10 mouse cellular contexts compared by ENCODE assay signal in the genomic region with DNA sequence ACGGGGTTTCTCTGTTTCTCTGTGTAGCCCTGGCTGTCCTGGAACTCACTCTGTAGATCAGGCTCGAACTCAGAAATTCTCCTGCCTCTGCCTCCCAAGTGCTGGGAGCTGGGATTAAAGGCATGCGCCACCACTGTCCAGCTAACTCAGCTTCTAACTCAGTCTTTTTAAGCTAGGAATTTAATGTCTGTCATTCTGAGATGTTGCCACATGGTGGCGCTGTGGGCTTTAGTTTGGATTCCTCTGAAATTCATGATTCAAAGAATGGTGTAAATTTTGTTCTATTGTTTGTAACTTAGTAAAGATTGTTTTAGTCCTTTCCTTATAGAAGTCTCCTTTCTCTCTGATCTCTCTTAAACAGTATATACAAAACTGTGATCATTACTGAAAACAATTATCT. TPM values are rescaled to one million over a fixed set of nuclear protein-coding genes. Genes with fewer than 3 reads are reported as not detected.
DNase-seq lines count a peak whose midpoint lies in the region; ATAC-seq lines count a peak whose summit lies in the region.
"Had no signal": no experiment of that assay in that cellular context is flagged by ENCODE, and none has a peak within 500 bp of the region (broad histone marks: within the 10 kb centered on the region; RNA-seq: fewer than 3 reads in every experiment).

No protein-coding gene starts in this region.

- ATAC-seq in forebrain, embryonic 11.5 days (replicated peaks; ENCODE audit: low FRiP score) = no peak
- no peak for ATAC-seq in forebrain, embryonic 15.5 days (replicated peaks)
- ATAC-seq in midbrain, embryonic 14.5 days (ENCODE audit: low FRiP score, low TSS enrichment) = no peak
- no peak for ATAC-seq in midbrain, embryonic 15.5 days (replicated peaks)

- no peaks in the 10 kb centered on the region for H3K27me3 ChIP-seq in forebrain, embryonic 11.5 days (ENCODE audit: control insufficient read depth, insufficient read depth, low read length)
- H3K27me3 ChIP-seq in forebrain, embryonic 15.5 days = no peaks in the 10 kb centered on the region
- no peaks in the 10 kb centered on the region for H3K27me3 ChIP-seq in midbrain, embryonic 14.5 days (ENCODE audit: control insufficient read depth, insufficient read depth, low read length)
- H3K27me3 ChIP-seq in midbrain, embryonic 15.5 days (replicated peaks) = no peaks in the 10 kb centered on the region

- H3K9me3 ChIP-seq in forebrain, embryonic 11.5 days (ENCODE audit: control insufficient read depth, low read length) = no peaks in the 10 kb centered on the region
- H3K9me3 ChIP-seq in forebrain, embryonic 15.5 days = no peaks in the 10 kb centered on the region
- no peaks in the 10 kb centered on the region for H3K9me3 ChIP-seq in midbrain, embryonic 14.5 days (ENCODE audit: control insufficient read depth, low read length)
- no peaks in the 10 kb centered on the region for H3K9me3 ChIP-seq in midbrain, embryonic 15.5 days
- H3K9me3 ChIP-seq: G1E; megakaryocyte, embryonic 14.5 days had no signal

- H3K9ac ChIP-seq in forebrain, embryonic 11.5 days (ENCODE audit: low read length) = no peak overlapping the region
- no peak overlapping the region for H3K9ac ChIP-seq in forebrain, embryonic 15.5 days (replicated peaks)
- H3K9ac ChIP-seq in midbrain, embryonic 14.5 days (replicated peaks; ENCODE audit: low read length) = no peak overlapping the region
- no peak overlapping the region for H3K9ac ChIP-seq in midbrain, embryonic 15.5 days

- WGBS in forebrain, embryonic 11.5 days = 48% methylated on average over 4 of the region's 4 CpGs
- 46% methylated on average over 4 of the region's 4 CpGs for whole genome bisulfite sequencing in forebrain, embryonic 15.5 days
- 43% methylated on average over 4 of the region's 4 CpGs for WGBS in midbrain, embryonic 14.5 days
- 49% methylated on average over 4 of the region's 4 CpGs for WGBS in midbrain, embryonic 15.5 days

- no peaks in the 10 kb centered on the region for H3K4me1 ChIP-seq in forebrain, embryonic 11.5 days (replicated peaks; ENCODE audit: control insufficient read depth, insufficient read depth, low read length)
- H3K4me1 ChIP-seq in forebrain, embryonic 15.5 days = no peaks in the 10 kb centered on the region
- H3K4me1 ChIP-seq in midbrain, embryonic 14.5 days (ENCODE audit: control insufficient read depth, insufficient read depth, low read length) = no peaks in the 10 kb centered on the region
- H3K4me1 ChIP-seq in midbrain, embryonic 15.5 days = no peaks in the 10 kb centered on the region

- H3K4me3 ChIP-seq in forebrain, embryonic 11.5 days (ENCODE audit: low read depth, low read length) = no peak overlapping the region
- H3K4me3 ChIP-seq in forebrain, embryonic 15.5 days = no peak overlapping the region
- no peak overlapping the region for H3K4me3 ChIP-seq in midbrain, embryonic 14.5 days (replicated peaks; ENCODE audit: low read depth, low read length)
- no peak overlapping the region for H3K4me3 ChIP-seq in midbrain, embryonic 15.5 days
- H3K4me3 ChIP-seq: megakaryocyte, embryonic 14.5 days had no signal

- H3K27ac ChIP-seq in forebrain, embryonic 11.5 days (ENCODE audit: low read depth, low read length) = no peak overlapping the region
- no peak overlapping the region for H3K27ac ChIP-seq in forebrain, embryonic 15.5 days (replicated peaks)
- no peak overlapping the region for H3K27ac ChIP-seq in midbrain, embryonic 14.5 days (replicated peaks; ENCODE audit: low read depth, low read length)
- no peak overlapping the region for H3K27ac ChIP-seq in midbrain, embryonic 15.5 days

- H3K36me3 ChIP-seq in forebrain, embryonic 11.5 days (ENCODE audit: control insufficient read depth, insufficient read depth, low read length) = no peaks in the 10 kb centered on the region
- no peaks in the 10 kb centered on the region for H3K36me3 ChIP-seq in forebrain, embryonic 15.5 days
- H3K36me3 ChIP-seq in midbrain, embryonic 14.5 days (ENCODE audit: control insufficient read depth, insufficient read depth, low read length) = no peaks in the 10 kb centered on the region
- H3K36me3 ChIP-seq in midbrain, embryonic 15.5 days (replicated peaks) = no peaks in the 10 kb centered on the region
- H3K36me3 ChIP-seq: G1E had no signal

- DNase-seq in forebrain, embryonic 11.5 days (ENCODE audit: low spot score) = peak; percentile 57
- peak; percentile 74 for DNase-seq in midbrain, embryonic 14.5 days
- peak; percentile 10 for DNase-seq in cerebellum, adult 9-10 months
- peak; percentile 27 to 63 for DNase-seq in kidney, postnatal 4 days
- peak; percentile 21 for DNase-seq in lung, postnatal 36 days
- DNase-seq in yolk sac, embryonic 10.5 days (ENCODE audit: low spot score) = peak; percentile 10

- no peak overlapping the region for H3K4me2 ChIP-seq in forebrain, embryonic 11.5 days (ENCODE audit: low read depth, low read length, severe bottlenecking)
- H3K4me2 ChIP-seq in forebrain, embryonic 15.5 days (replicated peaks) = no peak overlapping the region
- H3K4me2 ChIP-seq in midbrain, embryonic 14.5 days (ENCODE audit: low read length) = no peak overlapping the region
- H3K4me2 ChIP-seq in midbrain, embryonic 15.5 days = no peak overlapping the region

RNA-seq across cellular contexts. Expression of a gene that starts 39.1 kb away (rescaled TPM):
- 9.8 and 11.3 TPM in 2 replicates for polyA plus RNA-seq in forebrain, embryonic 11.5 days (2014; fragmentation: Nextera tagmentation; extraction: Ambion mirVana)
- 12.0 and 13.7 TPM in 2 replicates for polyA plus RNA-seq in forebrain, embryonic 15.5 days (2015; fragmentation: Nextera tagmentation; extraction: Ambion mirVana)
- polyA plus RNA-seq in midbrain, embryonic 14.5 days (2014; fragmentation: Nextera tagmentation; extraction: Ambion mirVana) = 19.8 and 24.3 TPM in 2 replicates
- 24.4 and 25.3 TPM in 2 replicates for polyA plus RNA-seq in midbrain, embryonic 15.5 days (2015; fragmentation: Nextera tagmentation; extraction: Ambion mirVana)
- polyA plus RNA-seq: G1E had no signal

RNA-seq across cellular contexts. Expression of a gene that starts 49.4 kb away (rescaled TPM):
- 1.7 and 2.3 TPM in 2 replicates for polyA plus RNA-seq in forebrain, embryonic 11.5 days (2014; fragmentation: Nextera tagmentation; extraction: Ambion mirVana)
- polyA plus RNA-seq in forebrain, embryonic 15.5 days (2015; fragmentation: Nextera tagmentation; extraction: Ambion mirVana) = 1.6 and 2.1 TPM in 2 replicates
- 2.9 and 3.1 TPM in 2 replicates for polyA plus RNA-seq in midbrain, embryonic 14.5 days (2014; fragmentation: Nextera tagmentation; extraction: Ambion mirVana)
- 1.6 and 1.9 TPM in 2 replicates for polyA plus RNA-seq in midbrain, embryonic 15.5 days (2015; fragmentation: Nextera tagmentation; extraction: Ambion mirVana)

Comparison
In these comparisons a context has a peak if more than half of its experiments do, and no peak if none do; other contexts are left out.
1. DNase-seq: peak in every context shown above with its lines; median percentile 74 in midbrain, embryonic 14.5 days; 57 in forebrain, embryonic 11.5 days; 45 in kidney, postnatal 4 days; 21 in lung, postnatal 36 days; 10 in cerebellum, adult 9-10 months; 10 in yolk sac, embryonic 10.5 days.